Mouse (Mus musculus) forebrain, embryonic 11.5 days (tissue): Measurements from ENCODE around the gene Hoxb4. TPM values are rescaled to one million over a fixed set of nuclear protein-coding genes. Genes with fewer than 3 reads are reported as not detected.

Experiments used
- ATAC-seq: fragments of 200-750 bp; cut with Nextera tagmentation; replicated peaks from 2 replicates; pipeline ENCODE4 v1.8.0; 2017; ENCODE audit warnings: moderate TSS enrichment; ENCODE audit not compliant: low FRiP score
- DNase-seq: peaks from one replicate; pipeline ENCODE4 v3.0.0-alpha.2; 2017; ENCODE audit warnings: low spot score
- H3K27ac ChIP-seq: fragments of 300-500 bp; sonication (generic); 2 replicates; pipeline ENCODE4 v1.5.1; 2014; ENCODE audit warnings: low read depth, low read length
- H3K27me3 ChIP-seq: fragments of 300-500 bp; sonication (generic); 2 replicates; pipeline ENCODE4 v1.6.1; 2014; ENCODE audit warnings: mild to moderate bottlenecking, low read length, mixed read lengths; ENCODE audit not compliant: control insufficient read depth, insufficient read depth
- H3K36me3 ChIP-seq: fragments of 300-500 bp; sonication (generic); 2 replicates; pipeline ENCODE4 v1.6.1; 2014; ENCODE audit warnings: mild to moderate bottlenecking, low read length, moderate library complexity, mixed read lengths; ENCODE audit not compliant: control insufficient read depth, insufficient read depth
- H3K4me1 ChIP-seq: fragments of 300-500 bp; sonication (generic); replicated peaks from 2 replicates; pipeline ENCODE4 v1.6.1; 2014; ENCODE audit warnings: low read length, mixed read lengths; ENCODE audit not compliant: control insufficient read depth, insufficient read depth
- H3K4me2 ChIP-seq: fragments of 300-500 bp; sonication (generic); 2 replicates; pipeline ENCODE4 v1.6.1; 2014; ENCODE audit warnings: low read depth, mild to moderate bottlenecking, low read length, moderate library complexity, mixed read lengths; ENCODE audit not compliant: severe bottlenecking
- H3K4me3 ChIP-seq: fragments of 300-500 bp; sonication (generic); 2 replicates; pipeline ENCODE4 v1.5.1; 2014; ENCODE audit warnings: low read depth, low read length
- H3K9ac ChIP-seq: fragments of 300-500 bp; sonication (generic); 2 replicates; pipeline ENCODE4 v1.6.1; 2014; ENCODE audit warnings: low read length
- H3K9me3 ChIP-seq: fragments of 300-500 bp; sonication (generic); 2 replicates; pipeline ENCODE4 v1.6.1; 2016; ENCODE audit warnings: low read length, mixed read lengths; ENCODE audit not compliant: control insufficient read depth
- WGBS: fragments of 180-500 bp; shearing (Covaris S2); extraction: QIAGEN DNeasy Blood & Tissue Kit; methylation state at CpG from one replicate; pipeline ENCODE4 v1.1.7; 2014; 5-methylcytosine and 5-hydroxymethylcytosine counted together
- polyA plus RNA-seq: library from polyadenylated mRNA; unstranded; fragments of >200 nt; fragmentation: Nextera tagmentation; extraction: Ambion mirVana; gene quantifications from 2 replicates; pipeline ENCODE4 v1.2.1, GENCODE M21; 2014

Hoxb4 gene
- polyA plus RNA-seq, 1 experiment from 2014 or later = not detected

DNA sequence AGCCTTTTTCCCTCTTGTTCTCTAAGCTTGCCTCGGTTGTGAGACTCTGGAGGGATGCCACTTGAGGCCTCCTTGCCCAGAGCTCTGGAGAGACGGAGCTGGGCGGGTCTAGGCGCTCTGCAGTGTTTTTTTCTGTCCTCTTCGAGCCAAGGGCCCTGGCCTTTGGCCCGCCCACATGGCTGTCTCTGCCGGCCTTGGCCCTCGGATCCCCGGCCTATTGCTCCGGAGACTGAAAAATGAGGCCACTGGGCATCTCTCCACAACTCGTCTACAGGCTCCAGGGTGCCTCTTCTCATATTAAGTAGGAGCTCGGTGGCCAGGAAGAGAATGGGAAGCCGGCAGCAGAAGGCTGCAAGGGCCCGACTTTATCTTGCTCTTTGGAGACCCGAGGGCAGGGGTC is 16.2 kb upstream of the Hoxb4 start:
- H3K27ac ChIP-seq = no peak overlapping the region
- 2% methylated on average over 15 of the region's 15 CpGs for WGBS
- no peak for DNase-seq
- H3K9me3 ChIP-seq = no peaks in the 10 kb centered on the region
- H3K27me3 ChIP-seq = peaks cover 100% of the 10 kb centered on the region
- H3K4me3 ChIP-seq = no peak overlapping the region
- no peaks in the 10 kb centered on the region for H3K36me3 ChIP-seq
- H3K4me2 ChIP-seq = no peak overlapping the region
- H3K9ac ChIP-seq = no peak overlapping the region
- peaks cover 3% of the 10 kb centered on the region; the same call in 1 of the 2 replicates for H3K4me1 ChIP-seq
- no peak for ATAC-seq

DNA sequence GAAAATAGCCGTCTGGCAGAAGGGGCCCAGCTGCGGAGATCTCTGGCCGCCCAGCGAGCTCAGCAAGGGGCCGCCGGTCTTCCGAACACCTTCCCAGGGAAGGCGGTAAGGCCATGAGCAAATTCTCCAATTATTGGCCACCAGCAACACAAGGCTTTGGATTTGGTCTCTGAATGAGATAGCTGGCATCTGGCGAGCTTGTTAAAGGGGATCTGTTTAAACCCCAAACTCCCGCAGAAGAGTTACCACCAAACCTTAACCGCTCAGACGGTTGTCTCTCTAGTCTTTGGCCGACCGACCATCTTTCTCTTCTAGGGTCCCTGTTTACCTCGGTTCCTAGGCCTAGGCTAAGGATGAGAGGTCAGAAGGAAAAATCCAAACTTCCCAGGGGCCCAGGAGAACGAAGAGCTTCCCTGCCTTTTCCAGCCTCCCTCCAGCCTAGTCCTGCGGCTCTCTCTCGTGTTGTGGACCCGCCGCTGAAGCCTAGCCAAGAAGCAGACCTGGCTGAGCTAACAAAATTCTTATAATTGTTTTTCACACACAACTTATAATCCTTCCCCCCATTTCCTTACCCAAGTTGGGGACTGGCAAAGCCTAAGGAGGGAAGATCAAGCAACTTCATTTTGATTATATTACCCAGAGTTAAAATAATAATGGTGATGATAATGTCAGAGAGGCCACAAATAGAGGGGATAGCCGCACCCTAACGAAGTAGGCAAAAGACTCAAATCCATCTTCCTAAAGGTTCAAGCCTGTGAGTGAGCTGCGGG is 15.5 kb upstream of the Hoxb4 start:
- 3% methylated on average over 23 of the region's 23 CpGs for WGBS
- no peak for DNase-seq
- ATAC-seq = no peak
- Histone ChIP-seq H3K4me1 (peaks cover 3% of the 10 kb centered on the region; the same call in 1 of the 2 replicates), H3K9me3 (no peaks in the 10 kb centered on the region), H3K9ac (no peak overlapping the region), H3K4me2 (no peak overlapping the region), H3K4me3 (no peak overlapping the region), H3K27ac (no peak overlapping the region), H3K36me3 (no peaks in the 10 kb centered on the region), H3K27me3 (peaks cover 100% of the 10 kb centered on the region)

DNA sequence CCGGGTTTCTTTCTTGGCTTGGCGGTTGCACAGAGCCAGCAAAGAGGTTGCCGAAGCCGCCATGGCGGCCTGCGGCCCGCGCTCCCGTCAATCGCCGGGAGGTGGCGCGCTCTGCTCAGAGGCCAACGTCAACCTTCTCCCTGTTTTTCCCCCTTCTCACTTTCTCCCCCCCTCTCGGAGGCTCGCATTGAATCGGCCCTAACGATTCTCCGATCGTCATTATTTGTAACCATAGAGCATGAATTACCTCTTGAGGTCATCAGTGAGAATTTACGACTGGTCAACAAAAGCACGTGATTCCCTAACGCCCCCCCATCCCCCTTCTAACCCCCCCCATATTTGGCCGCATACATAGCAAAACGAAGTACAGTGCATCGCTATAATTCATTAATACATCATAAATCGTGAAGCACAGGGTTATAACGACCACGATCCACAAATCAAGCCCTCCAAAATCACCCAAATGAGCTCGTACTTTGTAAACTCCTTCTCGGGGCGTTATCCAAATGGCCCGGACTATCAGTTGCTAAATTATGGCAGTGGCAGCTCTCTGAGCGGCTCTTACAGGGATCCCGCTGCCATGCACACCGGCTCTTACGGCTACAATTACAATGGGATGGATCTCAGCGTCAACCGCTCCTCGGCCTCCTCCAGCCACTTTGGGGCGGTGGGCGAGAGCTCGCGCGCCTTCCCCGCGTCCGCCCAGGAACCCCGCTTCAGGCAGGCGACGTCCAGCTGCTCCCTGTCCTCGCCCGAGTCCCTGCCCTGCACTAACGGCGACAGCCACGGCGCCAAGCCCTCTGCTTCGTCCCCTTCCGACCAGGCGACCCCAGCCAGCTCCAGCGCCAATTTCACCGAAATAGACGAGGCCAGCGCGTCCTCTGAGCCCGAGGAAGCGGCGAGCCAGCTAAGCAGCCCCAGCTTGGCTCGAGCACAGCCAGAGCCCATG is 14.6 kb upstream of the Hoxb4 start, which contains the start of gene Hoxb5:
Gene Hoxb5, plus strand, starts transcription at position 186 of the 949 bp plus-strand sequence.
- 0 out of 2 replicates have a peak within 1 kb of the TSS, but pooled peaks have one; percentile 8 for H3K4me2 ChIP-seq
- no peaks in the 10 kb centered on the region for H3K36me3 ChIP-seq
- WGBS = under 1% methylated on average over 69 of the region's 69 CpGs
- H3K4me3 ChIP-seq = no peak within 1 kb of the TSS
- DNase-seq = peak; percentile 92
- H3K27me3 ChIP-seq = peaks cover 100% of the 10 kb centered on the region
- H3K9me3 ChIP-seq = no peaks in the 10 kb centered on the region
- H3K27ac ChIP-seq = no peak within 1 kb of the TSS
- H3K4me1 ChIP-seq = peaks cover 3% of the 10 kb centered on the region; the same call in 1 of the 2 replicates
- H3K9ac ChIP-seq = no peak within 1 kb of the TSS
- no peak for ATAC-seq

DNA sequence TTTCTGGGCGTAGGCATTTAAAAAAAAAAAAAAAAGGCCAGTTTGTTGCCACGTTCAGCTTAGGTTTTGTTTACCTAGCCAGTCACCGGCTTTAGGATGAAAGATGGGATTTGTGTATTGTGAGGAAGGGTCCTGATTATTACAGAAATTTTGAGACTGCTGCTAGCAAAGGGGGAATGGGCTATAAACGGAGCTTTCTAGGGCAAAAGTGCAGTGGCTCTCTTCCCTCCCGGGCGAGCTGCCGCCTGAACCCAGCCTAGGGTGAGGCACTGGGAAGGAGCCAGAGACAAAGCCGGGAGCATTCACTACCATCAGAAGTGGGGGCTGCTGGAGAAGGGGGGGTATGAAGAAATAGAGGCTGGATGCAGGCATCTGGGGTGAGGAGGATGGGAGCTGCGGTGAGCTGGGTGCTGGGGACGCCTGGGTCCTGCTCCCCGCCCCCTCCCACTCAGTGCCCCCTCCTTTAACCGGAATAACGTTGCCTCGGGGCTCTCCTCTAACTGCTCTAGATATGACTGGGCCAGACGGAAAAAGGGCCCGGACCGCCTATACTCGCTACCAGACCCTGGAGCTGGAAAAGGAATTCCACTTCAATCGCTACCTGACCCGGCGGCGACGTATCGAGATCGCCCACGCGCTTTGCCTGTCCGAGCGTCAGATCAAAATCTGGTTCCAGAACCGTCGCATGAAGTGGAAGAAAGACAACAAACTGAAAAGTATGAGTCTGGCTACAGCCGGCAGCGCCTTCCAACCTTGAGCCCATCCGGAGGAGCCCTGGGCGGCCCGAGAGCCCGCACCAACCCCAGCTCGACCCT is 13.5 kb upstream of the Hoxb4 start:
- no peak for DNase-seq

DNA sequence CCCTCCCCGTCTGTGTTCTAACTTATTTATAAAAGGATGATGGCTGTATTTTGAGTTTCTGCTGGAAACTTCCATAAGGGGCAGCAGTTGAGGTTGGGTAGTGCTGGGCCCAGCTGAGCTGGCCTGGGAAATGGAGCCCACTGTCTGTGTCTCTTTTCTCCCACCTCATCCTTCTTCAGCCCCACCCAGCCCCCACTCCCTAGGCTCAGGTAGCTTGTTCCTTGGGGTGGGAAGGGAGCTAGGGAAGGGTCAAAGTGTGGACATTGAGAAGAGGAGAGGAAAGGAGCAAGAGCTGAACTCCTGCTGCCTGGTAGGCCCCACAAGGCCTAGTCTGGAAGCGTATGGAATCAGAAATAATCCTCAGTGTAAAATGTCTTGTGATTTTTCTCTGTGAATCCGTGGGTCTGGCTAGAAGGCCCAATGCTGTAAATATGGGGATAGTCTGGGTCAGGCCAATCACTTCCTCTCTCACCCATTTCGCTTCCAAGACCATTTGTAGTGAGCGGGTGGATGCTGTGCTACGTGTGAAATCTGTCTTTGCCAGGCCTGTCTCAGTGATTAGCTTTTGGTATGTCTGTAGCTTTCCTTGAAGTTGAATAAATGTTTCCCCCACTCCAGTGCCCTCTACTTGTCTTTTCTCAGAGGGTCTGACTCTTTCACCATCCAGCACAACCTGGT is 12.4 kb upstream of the Hoxb4 start:
- no peak overlapping the region for H3K27ac ChIP-seq
- no peak overlapping the region for H3K9ac ChIP-seq
- H3K36me3 ChIP-seq = no peaks in the 10 kb centered on the region
- no peak for ATAC-seq
- no peak for DNase-seq
- H3K9me3 ChIP-seq = no peaks in the 10 kb centered on the region
- peaks cover 3% of the 10 kb centered on the region; the same call in 1 of the 2 replicates for H3K4me1 ChIP-seq
- no peak overlapping the region for H3K4me3 ChIP-seq
- peaks cover 100% of the 10 kb centered on the region for H3K27me3 ChIP-seq
- no peak overlapping the region for H3K4me2 ChIP-seq
- WGBS = 10% methylated on average over 6 of the region's 6 CpGs

More for the DNA sequence above, 13.5 kb upstream of the Hoxb4 start:
- H3K4me1 ChIP-seq = peaks cover 3% of the 10 kb centered on the region; the same call in 1 of the 2 replicates
- H3K27ac ChIP-seq = no peak overlapping the region
- no peaks in the 10 kb centered on the region for H3K36me3 ChIP-seq
- H3K9ac ChIP-seq = no peak overlapping the region
- no peak overlapping the region for H3K4me2 ChIP-seq
- ATAC-seq = no peak
- WGBS = under 1% methylated on average over 38 of the region's 38 CpGs
- H3K4me3 ChIP-seq = no peak overlapping the region
- H3K27me3 ChIP-seq = peaks cover 100% of the 10 kb centered on the region
- H3K9me3 ChIP-seq = no peaks in the 10 kb centered on the region

DNA sequence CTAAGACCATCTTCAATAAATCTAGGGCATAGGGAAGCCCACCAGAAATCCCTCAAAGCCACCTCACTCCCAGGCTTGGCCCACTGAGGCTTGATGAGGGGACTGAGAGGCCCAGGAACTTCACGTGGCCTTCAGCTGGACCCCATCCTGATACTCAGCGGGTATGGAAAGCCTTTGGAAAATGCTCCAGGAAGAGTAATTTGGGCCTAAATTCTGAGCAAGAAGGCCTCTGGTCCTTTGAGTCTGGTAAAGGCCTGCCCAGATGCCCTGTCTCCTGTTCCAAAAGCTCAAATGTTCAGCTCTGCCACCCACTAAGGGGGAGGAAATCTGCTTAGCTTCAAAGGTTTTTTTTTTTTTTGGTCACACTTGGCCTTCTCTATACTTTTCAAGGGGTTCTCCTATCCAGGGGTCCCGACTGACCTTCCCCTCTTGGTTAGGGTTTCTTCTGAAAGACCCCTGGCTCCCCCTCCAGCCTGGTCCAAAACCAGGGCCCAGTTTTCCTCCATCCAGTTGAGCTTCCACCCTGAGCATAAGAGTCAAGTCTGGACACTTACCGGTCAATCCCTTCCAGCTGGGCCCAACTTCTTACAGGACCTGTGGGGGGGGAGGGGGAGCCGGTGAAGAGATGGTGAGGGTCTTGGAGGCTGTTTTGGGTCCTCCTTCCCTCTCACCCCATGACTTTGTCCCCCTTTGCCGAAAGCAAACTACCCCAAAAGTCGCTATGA is 11.7 kb upstream of the Hoxb4 start:
- H3K9ac ChIP-seq = no peak overlapping the region
- peaks cover 3% of the 10 kb centered on the region; the same call in 1 of the 2 replicates for H3K4me1 ChIP-seq
- no peak overlapping the region for H3K4me2 ChIP-seq
- no peak overlapping the region for H3K4me3 ChIP-seq
- H3K36me3 ChIP-seq = no peaks in the 10 kb centered on the region
- DNase-seq (no peak), ATAC-seq (no peak)
- H3K9me3 ChIP-seq = no peaks in the 10 kb centered on the region
- 2% methylated on average over 7 of the region's 7 CpGs for WGBS
- peaks cover 100% of the 10 kb centered on the region for H3K27me3 ChIP-seq
- no peak overlapping the region for H3K27ac ChIP-seq

DNA sequence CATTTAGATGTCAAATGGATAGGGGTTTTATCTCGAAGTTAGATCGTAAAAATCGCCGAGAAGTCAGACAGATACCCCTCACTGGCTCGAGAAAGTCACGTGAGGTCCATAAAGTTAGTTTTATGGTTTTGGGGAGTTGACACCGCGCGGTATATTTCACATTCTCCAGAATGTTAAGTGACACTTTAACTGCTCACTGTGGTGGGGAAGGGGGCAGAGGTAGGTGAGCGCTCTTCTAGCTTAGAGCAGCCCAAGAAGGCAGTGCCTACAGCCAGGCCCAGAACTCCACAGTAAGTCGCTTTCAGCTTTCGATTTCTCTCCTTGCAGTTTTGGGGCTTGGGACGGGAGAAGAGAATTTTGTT is 11.2 kb upstream of the Hoxb4 start:
- WGBS = 5% methylated on average over 13 of the region's 13 CpGs
- H3K27me3 ChIP-seq = peaks cover 100% of the 10 kb centered on the region
- H3K9me3 ChIP-seq = no peaks in the 10 kb centered on the region
- no peaks in the 10 kb centered on the region for H3K36me3 ChIP-seq
- no peak for ATAC-seq
- H3K9ac ChIP-seq = no peak overlapping the region
- H3K4me1 ChIP-seq = peaks cover 6% of the 10 kb centered on the region; the same call in 1 of the 2 replicates
- H3K27ac ChIP-seq = no peak overlapping the region
- no peak for DNase-seq
- H3K4me3 ChIP-seq = no peak overlapping the region
- H3K4me2 ChIP-seq = no peak overlapping the region
